Mouse (Mus musculus): ENCODE results near the gene Mrrf. TPM values are rescaled to one million over a fixed set of nuclear protein-coding genes. Genes with fewer than 3 reads are reported as not detected.

Gene Mrrf
- total RNA-seq, 2 experiments from 2014 or later = 0.42 to 3.4 TPM

- no peak for ATAC-seq (replicated peaks; ENCODE audit: low FRiP score, poor library complexity, severe bottlenecking)
Observed at GRCm38 (mm10) chr2:36197021-36197420, 60.8 kb downstream of the Mrrf start.

GRCm38 (mm10) chr2:36197919-36198881, 62.0 kb downstream of the Mrrf start:
- peak; percentile 97 for ATAC-seq (replicated peaks; ENCODE audit: low FRiP score, poor library complexity, severe bottlenecking)

GRCm38 (mm10) chr2:36198882-36199262, 62.7 kb downstream of the Mrrf start:
- peak; percentile 50 for ATAC-seq (replicated peaks; ENCODE audit: low FRiP score, poor library complexity, severe bottlenecking)

- no peak for ATAC-seq (replicated peaks; ENCODE audit: low FRiP score, poor library complexity, severe bottlenecking)
Observed at GRCm38 (mm10) chr2:36200813-36201212, 64.6 kb downstream of the Mrrf start.

- ATAC-seq (replicated peaks; ENCODE audit: low FRiP score, poor library complexity, severe bottlenecking) = no peak
Observed at GRCm38 (mm10) chr2:36201756-36202610, 65.8 kb downstream of the Mrrf start.

GRCm38 (mm10) chr2:36202611-36202880, 66.4 kb downstream of the Mrrf start:
- ATAC-seq (replicated peaks; ENCODE audit: low FRiP score, poor library complexity, severe bottlenecking) = no peak

- no peak for ATAC-seq (replicated peaks; ENCODE audit: low FRiP score, poor library complexity, severe bottlenecking)
Observed at GRCm38 (mm10) chr2:36203011-36203825, 67.0 kb downstream of the Mrrf start.

DNA sequence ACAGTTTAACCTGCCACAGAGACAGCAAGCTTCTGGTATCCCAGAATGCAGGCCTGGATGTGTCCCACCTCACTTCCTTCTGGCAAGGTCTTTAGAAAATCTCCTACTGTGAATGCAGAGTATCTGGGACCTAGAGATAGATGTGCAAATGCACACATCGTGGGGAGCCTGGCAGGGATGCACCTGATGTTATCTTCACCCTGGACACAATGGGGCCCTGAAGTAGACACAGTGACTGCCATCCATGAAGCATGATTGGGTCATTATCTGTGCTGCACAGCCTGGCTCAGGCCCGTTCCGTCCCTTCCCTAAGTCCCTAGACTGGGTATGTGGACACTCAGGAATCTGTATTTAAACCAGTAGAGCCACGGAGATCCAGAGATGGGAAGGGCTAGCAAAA, 68.4 kb downstream of the Mrrf start:
- no peak for ATAC-seq (replicated peaks; ENCODE audit: low FRiP score, poor library complexity, severe bottlenecking)

- no peak for ATAC-seq (replicated peaks; ENCODE audit: low FRiP score, poor library complexity, severe bottlenecking)
Observed at GRCm38 (mm10) chr2:36207071-36207470, 70.9 kb downstream of the Mrrf start.

DNA sequence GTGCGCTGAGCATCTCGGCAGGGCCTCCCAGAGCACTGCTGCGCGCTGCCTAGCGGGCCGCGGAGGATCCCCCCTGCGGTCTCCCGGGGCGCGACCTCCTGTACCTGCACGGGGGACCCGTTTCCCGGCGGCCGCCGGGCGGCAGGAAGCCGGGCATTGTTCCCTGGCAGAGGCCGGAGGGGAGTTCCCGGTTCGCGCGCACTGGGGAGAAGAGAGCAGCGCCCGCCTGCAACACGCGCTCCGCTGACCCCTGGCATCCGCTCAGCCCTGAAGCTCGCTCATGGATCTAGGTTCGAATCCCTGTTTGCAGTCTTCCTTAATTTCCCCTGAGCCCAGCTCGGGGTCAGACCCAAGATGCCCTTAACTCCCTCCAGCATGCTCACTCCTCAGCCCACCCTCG, 74.6 kb downstream of the Mrrf start:
- no peak for ATAC-seq (replicated peaks; ENCODE audit: low FRiP score, poor library complexity, severe bottlenecking)

DNA sequence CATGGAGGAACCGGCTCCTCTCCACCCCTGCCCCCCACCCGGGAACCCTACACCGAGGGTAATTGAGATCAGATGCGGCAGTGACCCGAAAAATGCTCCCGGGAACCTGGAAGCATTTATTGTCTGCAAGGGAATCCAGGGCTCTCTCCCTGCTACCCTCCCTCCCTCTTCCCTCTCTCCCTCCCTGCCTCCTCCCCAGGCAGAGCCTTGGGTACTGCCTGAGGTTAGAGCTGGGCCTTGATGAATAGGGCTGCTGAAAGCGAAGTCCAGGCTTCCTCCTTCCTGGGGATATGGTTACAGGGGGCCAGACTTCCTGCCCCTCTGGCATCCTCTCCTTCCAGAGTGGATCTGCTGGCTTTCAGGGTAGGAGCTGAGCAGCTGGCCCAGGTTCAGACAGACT, 75.6 kb downstream of the Mrrf start:
- no peak for ATAC-seq (replicated peaks; ENCODE audit: low FRiP score, poor library complexity, severe bottlenecking)

DNA sequence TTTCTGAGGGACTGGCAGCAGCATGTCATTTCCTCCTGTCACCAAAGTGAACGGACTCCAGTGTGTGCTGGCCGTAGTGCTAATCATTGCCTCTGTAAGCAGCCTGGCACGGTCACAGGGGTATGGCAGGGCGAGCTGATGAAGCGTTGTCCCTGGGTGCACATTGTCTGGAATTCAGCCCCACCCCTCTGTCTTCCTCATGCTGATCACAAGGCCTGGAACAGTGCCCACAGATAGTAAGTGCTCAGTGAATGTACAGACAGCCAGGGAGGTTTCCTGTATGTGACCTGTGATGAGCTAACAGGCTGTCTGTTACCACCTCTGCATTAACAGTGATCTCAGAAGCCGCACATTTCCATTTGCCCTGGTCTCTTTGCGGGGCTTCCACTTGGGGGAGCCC, 76.9 kb downstream of the Mrrf start:
- ATAC-seq (replicated peaks; ENCODE audit: low FRiP score, poor library complexity, severe bottlenecking) = no peak

- ATAC-seq (replicated peaks; ENCODE audit: low FRiP score, poor library complexity, severe bottlenecking) = peak; percentile 83
Observed at GRCm38 (mm10) chr2:36214023-36214422, 77.8 kb downstream of the Mrrf start.

DNA sequence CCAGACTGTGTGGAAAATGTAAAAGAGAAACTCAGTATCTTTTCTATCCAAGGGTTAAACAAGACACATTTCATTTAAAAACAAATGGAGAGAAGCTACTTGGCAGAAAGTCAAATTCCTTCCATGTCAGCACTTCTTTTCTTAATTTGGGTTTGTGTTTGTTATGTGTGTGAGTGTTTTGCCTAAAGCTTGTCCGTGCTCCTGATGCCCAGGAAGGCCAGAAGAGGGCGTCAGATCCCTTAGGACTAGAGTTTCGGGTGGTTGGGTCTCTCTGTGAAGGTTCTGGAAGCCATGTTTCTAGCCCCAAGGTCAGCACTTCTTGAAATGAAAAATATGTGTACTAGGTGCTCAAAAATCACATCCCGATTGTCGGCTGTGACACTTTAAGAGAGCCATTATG, 78.2 kb downstream of the Mrrf start:
- no peak for ATAC-seq (replicated peaks; ENCODE audit: low FRiP score, poor library complexity, severe bottlenecking)

- no peak for ATAC-seq (replicated peaks; ENCODE audit: low FRiP score, poor library complexity, severe bottlenecking)
Observed at GRCm38 (mm10) chr2:36215203-36215739, 79.1 kb downstream of the Mrrf start.

GRCm38 (mm10) chr2:36216546-36216945, 80.4 kb downstream of the Mrrf start:
- ATAC-seq (replicated peaks; ENCODE audit: low FRiP score, poor library complexity, severe bottlenecking) = no peak

DNA sequence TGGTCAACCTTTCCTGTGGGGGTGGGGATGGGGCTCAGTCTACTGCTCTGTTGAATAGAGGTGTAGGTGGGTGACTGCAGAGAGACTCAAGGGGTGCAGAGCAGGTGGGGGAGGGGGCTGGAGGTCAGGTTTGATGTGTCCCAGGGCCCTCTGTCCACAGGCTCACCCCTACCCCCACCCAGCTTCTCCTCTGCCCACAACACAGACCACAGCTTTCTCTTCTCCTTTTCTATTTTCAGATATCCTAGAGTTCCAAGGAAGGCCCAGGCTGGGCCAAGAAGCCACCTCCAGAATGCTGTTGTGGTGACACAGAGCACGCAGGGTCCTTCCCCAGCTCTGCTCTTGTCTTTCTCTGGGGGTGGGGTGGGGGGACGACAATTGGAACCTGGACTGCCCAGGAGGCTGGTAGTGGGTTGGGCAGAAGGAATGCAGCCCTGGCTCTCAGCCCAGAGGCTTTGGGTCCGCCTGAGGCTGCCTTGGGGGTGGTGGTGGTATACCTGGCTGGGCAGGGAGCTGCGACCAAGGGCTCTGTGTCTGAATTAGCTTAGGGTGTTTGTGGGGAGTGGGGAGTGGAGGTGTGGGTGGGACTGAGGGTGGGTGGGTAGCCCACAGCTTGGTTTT, 80.9 kb downstream of the Mrrf start:
- ATAC-seq (replicated peaks; ENCODE audit: low FRiP score, poor library complexity, severe bottlenecking) = no peak

GRCm38 (mm10) chr2:36217692-36218233, 81.6 kb downstream of the Mrrf start:
- ATAC-seq (replicated peaks; ENCODE audit: low FRiP score, poor library complexity, severe bottlenecking) = no peak

DNA sequence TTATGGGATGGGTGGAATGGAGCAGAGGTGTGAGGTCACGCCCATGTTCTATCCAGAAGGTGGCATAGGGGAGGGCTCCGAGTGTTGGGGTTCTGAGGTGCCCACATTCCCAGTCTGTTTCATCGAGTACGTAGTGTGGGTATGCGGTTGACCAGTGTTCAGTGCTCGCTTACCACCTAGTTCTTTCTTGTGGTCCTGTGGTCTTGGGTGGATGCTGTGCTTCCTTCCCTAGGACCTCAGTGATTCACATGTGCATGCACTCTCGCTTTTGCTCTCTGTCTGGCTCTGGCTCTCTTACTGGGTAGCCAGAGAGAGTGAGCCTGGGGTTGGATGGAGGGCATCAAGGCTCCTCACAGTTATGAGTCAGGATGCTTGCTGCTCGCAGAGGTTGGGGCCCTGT, 83.9 kb downstream of the Mrrf start:
- ATAC-seq (replicated peaks; ENCODE audit: low FRiP score, poor library complexity, severe bottlenecking) = no peak

Measured in erythroid progenitor cell, adult 5-6 weeks (primary cell).